Mouse (Mus musculus) neural tube, embryonic 12.5 days (tissue): ENCODE data around the gene Erf. TPM values are rescaled to one million over a fixed set of nuclear protein-coding genes. Genes with fewer than 3 reads are reported as not detected.
A peak's percentile ranks its signal among the peaks of the same experiment; 100 is the strongest.

ENCODE experiments used
- ATAC-seq: fragments of 200-750 bp; cut with Nextera tagmentation; 2 replicates; pipeline ENCODE4 v1.8.0; 2017; ENCODE audit warnings: low read depth, mild to moderate bottlenecking, moderate TSS enrichment, moderate library complexity; ENCODE audit not compliant: low FRiP score
- H3K27ac ChIP-seq: fragments of 300-500 bp; sonication (generic); 2 replicates; pipeline ENCODE4 v1.5.1; 2016
- H3K27me3 ChIP-seq: fragments of 300-500 bp; sonication (generic); replicated peaks from 2 replicates; pipeline ENCODE4 v1.6.1; 2016; ENCODE audit warnings: mild to moderate bottlenecking
- H3K36me3 ChIP-seq: fragments of 300-500 bp; sonication (generic); 2 replicates; pipeline ENCODE4 v1.6.1; 2016; ENCODE audit warnings: mild to moderate bottlenecking
- H3K4me1 ChIP-seq: fragments of 300-500 bp; sonication (generic); 2 replicates; pipeline ENCODE4 v1.6.1; 2016
- H3K4me2 ChIP-seq: fragments of 300-500 bp; sonication (generic); replicated peaks from 2 replicates; pipeline ENCODE4 v1.6.1; 2016; ENCODE audit warnings: mild to moderate bottlenecking
- H3K4me3 ChIP-seq: fragments of 300-500 bp; sonication (generic); 2 replicates; pipeline ENCODE4 v1.5.1; 2016
- H3K9ac ChIP-seq: fragments of 300-500 bp; sonication (generic); 2 replicates; pipeline ENCODE4 v1.6.1; 2016; ENCODE audit warnings: mild to moderate bottlenecking
- H3K9me3 ChIP-seq: fragments of 300-500 bp; sonication (generic); 2 replicates; pipeline ENCODE4 v1.6.1; 2016; ENCODE audit warnings: mild to moderate bottlenecking
- WGBS: fragments of 180-500 bp; shearing (Covaris S2); methylation state at CpG from one replicate; pipeline ENCODE4 v1.1.7; 2016; 5-methylcytosine and 5-hydroxymethylcytosine counted together
- polyA plus RNA-seq: library from polyadenylated mRNA; unstranded; fragments of >200 nt; fragmentation: Nextera tagmentation; extraction: Ambion mirVana; gene quantifications from 2 replicates; pipeline ENCODE4 v1.2.1, GENCODE M21; 2016

Gene Erf
- polyA plus RNA-seq, 1 experiment from 2014 or later = 13.1 TPM

GRCm38 (mm10) chr7:25221102-25221883 lies 29.3 kb downstream of the Erf start, which contains the start of gene Zfp526:
TSS of gene Zfp526 (plus strand) at chr7:25221425.
- Histone ChIP-seq H3K9me3 (no peaks in the 10 kb centered on the region), H3K36me3 (peaks cover 29% of the 10 kb centered on the region), H3K4me3 (peak within 1 kb of the TSS; percentile 49), H3K4me2 (peak within 1 kb of the TSS; percentile 98), H3K9ac (peak within 1 kb of the TSS; percentile 54), H3K27me3 (no peaks in the 10 kb centered on the region), H3K27ac (peak within 1 kb of the TSS; percentile 4; the same call in 1 of the 2 replicates), H3K4me1 (peaks cover 35% of the 10 kb centered on the region)
- under 1% methylated on average over 45 of the region's 45 CpGs for WGBS
- peak; percentile 93 for ATAC-seq

- Histone ChIP-seq H3K27ac (peak within 1 kb of the TSS; percentile 4; the same call in 1 of the 2 replicates), H3K9ac (peak within 1 kb of the TSS; percentile 64), H3K9me3 (no peaks in the 10 kb centered on the region), H3K4me2 (peak within 1 kb of the TSS; percentile 98), H3K4me1 (peaks cover 35% of the 10 kb centered on the region), H3K36me3 (peaks cover 21% of the 10 kb centered on the region), H3K27me3 (no peaks in the 10 kb centered on the region), H3K4me3 (peak within 1 kb of the TSS; percentile 49)
- ATAC-seq = no peak
- WGBS = 10% methylated on average over 20 of the region's 20 CpGs
These were observed 30.0 kb downstream of the Erf start, which contains the start of gene Dedd2 for GRCm38 (mm10) chr7:25220457-25221101. TSS of gene Dedd2 (minus strand) at chr7:25220615.

DNA sequence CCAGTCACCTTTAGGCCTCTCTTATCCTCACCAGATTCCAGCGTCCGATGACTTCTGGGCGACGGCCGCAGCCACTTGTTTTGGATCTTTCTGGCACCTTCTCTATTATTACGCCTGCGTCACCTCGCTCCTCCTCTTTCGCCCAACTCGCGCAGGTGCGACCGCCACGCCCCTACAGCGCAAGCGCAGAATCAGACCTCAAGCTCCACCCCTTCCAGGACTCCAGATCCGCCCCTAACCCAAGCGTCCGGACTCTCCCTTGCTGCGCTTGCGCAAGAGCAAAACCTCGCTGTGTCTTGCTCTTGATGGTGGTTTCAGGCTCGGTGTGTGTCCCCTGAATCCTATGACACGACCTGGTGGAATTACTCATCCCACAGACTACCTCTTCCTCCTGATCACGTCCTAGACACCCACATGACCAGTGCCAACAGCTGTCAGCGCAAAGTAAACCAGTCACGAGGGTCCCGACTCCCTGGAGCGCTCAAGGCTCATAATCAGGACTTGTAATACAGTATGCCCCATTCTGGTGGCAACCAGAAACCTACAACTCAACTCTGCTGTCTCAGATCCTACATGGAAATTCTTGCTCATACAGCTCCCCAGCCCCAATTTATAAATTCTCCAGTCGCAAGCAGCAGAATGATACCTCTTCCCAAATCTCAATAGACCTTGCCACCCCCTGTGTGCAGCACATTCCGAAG lies 30.7 kb downstream of the Erf start:
- Histone ChIP-seq H3K36me3 (peaks cover 15% of the 10 kb centered on the region), H3K4me3 (peak overlapping the region; percentile 49), H3K27ac (no peak overlapping the region; the same call in 1 of the 2 replicates), H3K27me3 (no peaks in the 10 kb centered on the region), H3K9ac (peak overlapping the region; percentile 64), H3K4me2 (peak overlapping the region; percentile 98), H3K4me1 (peaks cover 35% of the 10 kb centered on the region), H3K9me3 (no peaks in the 10 kb centered on the region)
- peak; percentile 73 for ATAC-seq
- 3% methylated on average over 31 of the region's 31 CpGs for WGBS

- H3K27ac ChIP-seq = no peak overlapping the region
- under 1% methylated on average over 16 of the region's 16 CpGs for WGBS
- no peaks in the 10 kb centered on the region for H3K9me3 ChIP-seq
- no peaks in the 10 kb centered on the region for H3K27me3 ChIP-seq
- ATAC-seq = peak; percentile 28
- H3K4me1 ChIP-seq = peaks cover 35% of the 10 kb centered on the region
- peak overlapping the region; percentile 64 for H3K9ac ChIP-seq
- H3K4me3 ChIP-seq = peak overlapping the region; percentile 49
- H3K36me3 ChIP-seq = peaks cover 10% of the 10 kb centered on the region
- H3K4me2 ChIP-seq = peak overlapping the region; percentile 98
These were observed 31.2 kb downstream of the Erf start for GRCm38 (mm10) chr7:25219416-25219750.

DNA sequence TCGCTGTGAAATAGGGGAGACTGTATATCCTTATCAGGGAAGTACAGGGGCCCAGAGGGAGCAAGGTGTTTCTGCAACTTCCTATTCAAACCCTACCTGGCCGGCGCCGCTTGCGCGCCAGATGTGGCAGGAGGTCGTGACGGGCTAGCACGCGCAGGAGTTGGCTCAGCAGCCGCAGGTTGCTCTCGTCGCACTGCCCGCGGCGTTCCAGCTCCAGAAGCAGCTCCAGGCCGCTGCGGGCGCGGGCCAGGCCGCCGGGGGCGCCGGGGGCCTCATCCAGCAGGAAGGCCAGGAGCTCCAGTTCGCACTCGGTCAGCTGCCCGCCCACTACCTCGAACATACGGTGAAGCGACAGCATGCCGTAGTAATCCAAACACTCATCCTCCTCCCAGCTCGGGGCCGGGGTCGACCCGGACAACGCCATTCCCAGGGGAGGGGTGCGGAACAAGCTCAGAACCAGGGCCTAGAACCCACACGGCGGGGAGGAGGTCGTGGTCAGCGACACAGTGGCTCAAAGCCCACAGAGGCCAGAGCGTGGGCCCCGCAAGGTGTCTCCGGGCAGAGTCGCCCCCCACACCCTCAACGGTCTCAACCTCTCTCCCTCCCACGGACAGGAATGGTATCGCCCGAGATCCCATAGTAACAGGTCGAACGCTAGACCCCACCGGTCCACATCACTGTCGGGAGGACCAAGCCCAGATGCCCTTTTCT lies 31.7 kb downstream of the Erf start:
- H3K27ac ChIP-seq = no peak overlapping the region
- ATAC-seq = peak; percentile 25
- peak overlapping the region; percentile 64 for H3K9ac ChIP-seq
- no peaks in the 10 kb centered on the region for H3K9me3 ChIP-seq
- peaks cover 4% of the 10 kb centered on the region for H3K36me3 ChIP-seq
- H3K4me3 ChIP-seq = peak overlapping the region; percentile 49
- no peaks in the 10 kb centered on the region for H3K27me3 ChIP-seq
- WGBS = under 1% methylated on average over 53 of the region's 53 CpGs
- H3K4me2 ChIP-seq = peak overlapping the region; percentile 98
- H3K4me1 ChIP-seq = peaks cover 35% of the 10 kb centered on the region

- Histone ChIP-seq H3K36me3 (no peaks in the 10 kb centered on the region; the same call in 1 of the 2 replicates), H3K9ac (no peak overlapping the region), H3K27me3 (no peaks in the 10 kb centered on the region), H3K4me3 (no peak overlapping the region), H3K4me1 (peaks cover 33% of the 10 kb centered on the region), H3K27ac (no peak overlapping the region), H3K4me2 (peak overlapping the region; percentile 98), H3K9me3 (no peaks in the 10 kb centered on the region)
- ATAC-seq = no peak
- WGBS = 63% methylated on average over 12 of the region's 12 CpGs
These were observed 32.7 kb downstream of the Erf start for GRCm38 (mm10) chr7:25217653-25218395.

GRCm38 (mm10) chr7:25214172-25214571 lies 36.4 kb downstream of the Erf start:
- no peak for ATAC-seq
- Histone ChIP-seq H3K36me3 (peaks cover 22% of the 10 kb centered on the region), H3K9ac (no peak overlapping the region), H3K4me1 (peaks cover 10% of the 10 kb centered on the region), H3K27me3 (no peaks in the 10 kb centered on the region), H3K9me3 (no peaks in the 10 kb centered on the region), H3K4me2 (no peak overlapping the region), H3K4me3 (no peak overlapping the region), H3K27ac (no peak overlapping the region)
- 98% methylated on average over 2 of the region's 2 CpGs for WGBS

DNA sequence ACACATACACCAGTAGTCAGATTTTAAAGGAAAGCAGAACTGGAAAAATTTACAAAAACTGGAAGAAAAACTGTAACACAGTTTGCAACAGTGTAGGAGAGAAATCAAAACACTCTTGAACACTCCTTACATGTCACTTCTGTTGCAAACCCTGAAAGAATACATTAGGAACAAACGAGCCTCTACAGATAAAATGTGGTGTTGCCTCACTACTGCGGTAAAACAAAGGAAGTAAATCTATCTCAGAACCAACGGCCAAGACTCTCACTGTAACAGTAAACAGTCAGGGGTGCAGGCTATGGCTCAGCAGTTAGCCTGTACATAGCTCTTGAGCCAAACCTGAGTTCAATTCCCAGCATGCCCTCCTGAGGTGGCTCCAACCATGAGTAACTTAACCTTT lies 37.5 kb downstream of the Erf start:
- no peak overlapping the region for H3K4me3 ChIP-seq
- H3K36me3 ChIP-seq = peaks cover 31% of the 10 kb centered on the region
- no peak overlapping the region for H3K9ac ChIP-seq
- no peak overlapping the region for H3K27ac ChIP-seq
- WGBS = 80% methylated on average over 3 of the region's 3 CpGs
- no peak overlapping the region for H3K4me2 ChIP-seq
- H3K27me3 ChIP-seq = no peaks in the 10 kb centered on the region
- no peaks in the 10 kb centered on the region for H3K9me3 ChIP-seq
- H3K4me1 ChIP-seq = peaks cover 2% of the 10 kb centered on the region; the same call in 1 of the 2 replicates
- ATAC-seq = no peak

GRCm38 (mm10) chr7:25210482-25210881 lies 40.1 kb downstream of the Erf start:
- Histone ChIP-seq H3K9ac (no peak overlapping the region), H3K27me3 (no peaks in the 10 kb centered on the region), H3K4me3 (no peak overlapping the region), H3K27ac (no peak overlapping the region), H3K36me3 (peaks cover 31% of the 10 kb centered on the region), H3K4me2 (no peak overlapping the region), H3K4me1 (no peaks in the 10 kb centered on the region), H3K9me3 (no peaks in the 10 kb centered on the region)
- WGBS = 82% methylated on average over 4 of the region's 4 CpGs
- no peak for ATAC-seq

- H3K27ac ChIP-seq = no peak overlapping the region
- no peaks in the 10 kb centered on the region for H3K27me3 ChIP-seq
- H3K9ac ChIP-seq = no peak overlapping the region
- no peaks in the 10 kb centered on the region for H3K4me1 ChIP-seq
- no peak overlapping the region for H3K4me2 ChIP-seq
- H3K4me3 ChIP-seq = no peak overlapping the region
- H3K36me3 ChIP-seq = peaks cover 35% of the 10 kb centered on the region
- H3K9me3 ChIP-seq = no peaks in the 10 kb centered on the region
- WGBS = 76% methylated on average over 3 of the region's 3 CpGs
- no peak for ATAC-seq
These were observed 41.4 kb downstream of the Erf start for GRCm38 (mm10) chr7:25209161-25209622.
